Mouse (Mus musculus): ENCODE results near the gene Sh3pxd2b. TPM values are rescaled to one million over a fixed set of nuclear protein-coding genes. Genes with fewer than 3 reads are reported as not detected.

Sh3pxd2b gene
- total RNA-seq, 4 experiments from 2014 or later: 9.1 to 12.6 (median 11.9) TPM

Other genes with a start within 250 kb of the Sh3pxd2b start
- not detected for gene Il9r, start 147.5 kb upstream of the Sh3pxd2b start, total RNA-seq (2022)
- 10 to 100 TPM; 20.8 to 22.5 (median 22.0) TPM for gene Snrnp25, start 142.4 kb upstream of the Sh3pxd2b start, total RNA-seq (2022)
- gene Rhbdf1, start 125.5 kb upstream of the Sh3pxd2b start, total RNA-seq (2022): 10 to 100 TPM in 2 of 4 experiments, 1 to 10 TPM in 2; 8.4 to 14.2 (median 10.1) TPM
- gene Mpg, start 121.3 kb upstream of the Sh3pxd2b start, total RNA-seq (2022): 10 to 100 TPM; 19.3 to 22.4 (median 20.9) TPM
- gene Nprl3, start 80.1 kb upstream of the Sh3pxd2b start, total RNA-seq (2022): 10 to 100 TPM; 55.3 to 63.7 (median 60.5) TPM
- not detected for gene Hba-x, start 71.4 kb upstream of the Sh3pxd2b start, total RNA-seq (2022)
- gene Hba-a1, start 64.3 kb upstream of the Sh3pxd2b start, total RNA-seq (2022): 100 to 1,000 TPM; 209 to 396 (median 272) TPM
- gene Hbq1b, start 60.9 kb upstream of the Sh3pxd2b start, total RNA-seq (2022): under 1 TPM in 2 of 4 experiments, not detected in 2; 0.72 to 0.78 TPM
- 100 to 1,000 TPM; 161 to 321 (median 230) TPM for gene Hba-a2, start 51.3 kb upstream of the Sh3pxd2b start, total RNA-seq (2022)
- gene Hbq1a, start 47.8 kb upstream of the Sh3pxd2b start, total RNA-seq (2022): 1 to 10 TPM in 1 of 4 experiments, under 1 TPM in 2, not detected in 1; 0.67 to 1.9 (median 0.71) TPM
- gene Ubtd2, start 107.5 kb downstream of the Sh3pxd2b start, total RNA-seq (2022): 10 to 100 TPM; 34.5 to 39.8 (median 38.7) TPM
- 1 to 10 TPM; 1.2 to 1.8 (median 1.4) TPM for gene Efcab9, start 184.3 kb downstream of the Sh3pxd2b start, total RNA-seq (2022)
- 1 to 10 TPM; 7.4 to 9.9 (median 9.3) TPM for gene Stk10, start 185.5 kb downstream of the Sh3pxd2b start, total RNA-seq (2022)

All from left cerebral cortex, adult 8-10 months (tissue).